In the genomic region with DNA sequence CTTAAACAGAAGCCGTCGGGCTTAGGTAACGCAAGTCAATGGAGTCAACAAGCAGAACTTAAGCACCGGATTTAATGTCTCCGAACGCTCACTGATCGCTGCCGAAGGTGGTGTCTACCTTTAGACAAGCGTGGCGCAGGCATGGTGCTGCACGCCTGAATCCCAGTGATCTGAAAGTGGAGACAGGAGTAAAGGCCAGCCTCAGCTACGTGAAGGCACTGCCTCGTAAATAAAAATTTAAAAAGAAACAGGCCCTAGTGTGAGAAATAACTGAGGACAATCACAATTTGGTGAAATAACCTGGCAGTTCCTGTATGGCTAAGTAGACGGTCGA, we compare ENCODE assay signal across 8 mouse cellular contexts. TPM values are rescaled to one million over a fixed set of nuclear protein-coding genes. Genes with fewer than 3 reads are reported as not detected.
A peak's percentile ranks its signal among the peaks of the same experiment; 100 is the strongest.
DNase-seq lines count a peak whose midpoint lies in the region; ATAC-seq and TF ChIP-seq lines count a peak whose summit lies in the region.

No protein-coding gene starts in this region.

- H3K9ac ChIP-seq in liver, adult 2 months (ENCODE audit: low read depth, low read length): peak overlapping the region; percentile 92
- peak overlapping the region; percentile 63 for H3K9ac ChIP-seq in embryonic facial prominence, embryonic 15.5 days
- peak overlapping the region; percentile 86 for H3K9ac ChIP-seq in neural tube, embryonic 14.5 days (replicated peaks; ENCODE audit: low read depth, low read length)

- under 1% methylated on average over 15 of the region's 15 CpGs for WGBS in liver, adult 2 months
- WGBS in embryonic facial prominence, embryonic 15.5 days: under 1% methylated on average over 15 of the region's 15 CpGs
- WGBS in limb, embryonic 10.5 days: under 1% methylated on average over 15 of the region's 15 CpGs
- under 1% methylated on average over 15 of the region's 15 CpGs for WGBS in neural tube, embryonic 14.5 days

- H3K27me3 ChIP-seq in liver, adult 2 months (ENCODE audit: control insufficient read depth, insufficient read depth, low read length): no peaks in the 10 kb centered on the region
- H3K27me3 ChIP-seq in embryonic facial prominence, embryonic 15.5 days: no peaks in the 10 kb centered on the region
- no peaks in the 10 kb centered on the region for H3K27me3 ChIP-seq in limb, embryonic 10.5 days (ENCODE audit: low read depth, poor library complexity, severe bottlenecking)
- H3K27me3 ChIP-seq in neural tube, embryonic 14.5 days (ENCODE audit: control insufficient read depth, insufficient read depth, low read length): no peaks in the 10 kb centered on the region

- H3K27ac ChIP-seq in liver, adult 2 months (replicated peaks; ENCODE audit: insufficient read depth, low read depth, low read length): peak overlapping the region; percentile 90
- H3K27ac ChIP-seq in embryonic facial prominence, embryonic 15.5 days (replicated peaks): peak overlapping the region; percentile 92
- H3K27ac ChIP-seq in limb, embryonic 10.5 days: peak overlapping the region; percentile 86
- peak overlapping the region; percentile 93 for H3K27ac ChIP-seq in neural tube, embryonic 14.5 days (ENCODE audit: low read depth, low read length)

- no peak for TF ChIP-seq CTCF in liver, adult 2 months (IDR thresholded peaks at IDR 0.05; ENCODE audit: low read depth, low read length)

- peak overlapping the region; percentile 69 for H3K4me2 ChIP-seq in embryonic facial prominence, embryonic 15.5 days (replicated peaks)
- H3K4me2 ChIP-seq in neural tube, embryonic 14.5 days (ENCODE audit: low read depth, low read length): peak overlapping the region; percentile 58

- DNase-seq in liver, adult 2 months (ENCODE audit: extremely low read depth, low read depth, low spot score): no peak
- no peak for DNase-seq in liver
- no peak for DNase-seq in limb, embryonic 10.5 days (ENCODE audit: low spot score)
- no peak for DNase-seq in layer of hippocampus, adult 18-20 months (ENCODE audit: low spot score in 2 of 2)
- DNase-seq in kidney, postnatal 36 days: no peak

- H3K79me2 ChIP-seq in liver, adult 2 months (ENCODE audit: control insufficient read depth, insufficient read depth, low read length): peaks cover 8% of the 10 kb centered on the region

- no peak for TF ChIP-seq POLR2A in liver, adult 2 months (IDR thresholded peaks at IDR 0.05; ENCODE audit: extremely low read depth, insufficient read depth, low read length)

- peak; percentile 9; the same call in 1 of the 2 replicates for ATAC-seq in embryonic facial prominence, embryonic 15.5 days (ENCODE audit: insufficient number of reproducible peaks, low FRiP score, low TSS enrichment, low read depth)
- ATAC-seq in neural tube, embryonic 14.5 days (ENCODE audit: low read depth): peak; percentile 33; the same call in 1 of the 2 replicates
- ATAC-seq in monocyte, adult 5-6 weeks (replicated peaks; ENCODE audit: insufficient number of reproducible peaks, low FRiP score, low TSS enrichment, poor library complexity, severe bottlenecking): no peak

- peak overlapping the region; percentile 82 for H3K4me3 ChIP-seq in liver, adult 2 months (ENCODE audit: insufficient read depth, low read depth, low read length)
- peak overlapping the region; percentile 82 for H3K4me3 ChIP-seq in embryonic facial prominence, embryonic 15.5 days (replicated peaks)
- H3K4me3 ChIP-seq in limb, embryonic 10.5 days: peak overlapping the region; percentile 66
- peak overlapping the region; percentile 75 for H3K4me3 ChIP-seq in neural tube, embryonic 14.5 days (ENCODE audit: low read depth, low read length)

- no peaks in the 10 kb centered on the region for H3K9me3 ChIP-seq in embryonic facial prominence, embryonic 15.5 days (replicated peaks)
- no peaks in the 10 kb centered on the region for H3K9me3 ChIP-seq in limb, embryonic 10.5 days (replicated peaks)
- H3K9me3 ChIP-seq in neural tube, embryonic 14.5 days (ENCODE audit: control insufficient read depth, low read length): no peaks in the 10 kb centered on the region

- peaks cover 5% of the 10 kb centered on the region for H3K36me3 ChIP-seq in liver, adult 2 months (ENCODE audit: control insufficient read depth, insufficient read depth, low read length)
- no peaks in the 10 kb centered on the region for H3K36me3 ChIP-seq in embryonic facial prominence, embryonic 15.5 days
- no peaks in the 10 kb centered on the region for H3K36me3 ChIP-seq in limb, embryonic 10.5 days
- no peaks in the 10 kb centered on the region for H3K36me3 ChIP-seq in neural tube, embryonic 14.5 days (ENCODE audit: control insufficient read depth, insufficient read depth, low read length)

- H3K4me1 ChIP-seq in liver, adult 2 months (ENCODE audit: control insufficient read depth, insufficient read depth, low read length): peaks cover 17% of the 10 kb centered on the region
- peaks cover 26% of the 10 kb centered on the region for H3K4me1 ChIP-seq in embryonic facial prominence, embryonic 15.5 days
- H3K4me1 ChIP-seq in limb, embryonic 10.5 days: peaks cover 41% of the 10 kb centered on the region
- H3K4me1 ChIP-seq in neural tube, embryonic 14.5 days (ENCODE audit: control insufficient read depth, insufficient read depth, low read length): peaks cover 12% of the 10 kb centered on the region; the same call in 1 of the 2 replicates

RNA-seq across cellular contexts. Expression of gene Lrrc28, which starts 0.6 kb away (rescaled TPM):
- total RNA-seq in liver, adult 2 months (2014; rRNA removed): 18.8 and 22.1 TPM in 2 replicates
- polyA plus RNA-seq in liver, adult 2 months (2012; rRNA removed): 40.7 and 42.6 TPM in 2 replicates
- polyA plus RNA-seq in embryonic facial prominence, embryonic 15.5 days (2015; fragmentation: Nextera tagmentation; extraction: Ambion mirVana): 20.6 and 22.4 TPM in 2 replicates
- 18.9 and 22.5 TPM in 2 replicates for polyA plus RNA-seq in limb, embryonic 10.5 days (2016; fragmentation: Nextera tagmentation; extraction: Ambion mirVana)
- polyA plus RNA-seq in neural tube, embryonic 14.5 days (2014; fragmentation: Nextera tagmentation; extraction: Ambion mirVana): 29.1 and 41.1 TPM in 2 replicates
- 7.1 to 15.5 TPM (median 11.9 TPM) in 3 replicates for total RNA-seq in monocyte, adult 5-6 weeks (2017)
- total RNA-seq in layer of hippocampus, adult 18-20 months (2021): 10 to 100 TPM; 37.5 to 41.0 TPM

RNA-seq across cellular contexts. Expression of gene Ttc23, which starts 1.6 kb away (rescaled TPM):
- 28.3 and 47.8 TPM in 2 replicates for total RNA-seq in liver, adult 2 months (2014; rRNA removed)
- 14.2 and 15.1 TPM in 2 replicates for polyA plus RNA-seq in liver, adult 2 months (2012; rRNA removed)
- 29.6 and 29.8 TPM in 2 replicates for polyA plus RNA-seq in embryonic facial prominence, embryonic 15.5 days (2015; fragmentation: Nextera tagmentation; extraction: Ambion mirVana)
- polyA plus RNA-seq in limb, embryonic 10.5 days (2016; fragmentation: Nextera tagmentation; extraction: Ambion mirVana): 52.0 and 59.6 TPM in 2 replicates
- polyA plus RNA-seq in neural tube, embryonic 14.5 days (2014; fragmentation: Nextera tagmentation; extraction: Ambion mirVana): 5.4 and 10.9 TPM in 2 replicates
- total RNA-seq in monocyte, adult 5-6 weeks (2017): 5.6 to 12.5 TPM (median 6.6 TPM) in 3 replicates
- 1 to 10 TPM; 5.2 to 6.6 TPM for total RNA-seq in layer of hippocampus, adult 18-20 months (2021)
